Mouse (Mus musculus): ENCODE results near the gene Slc52a3.

Slc52a3 gene

GRCm38 (mm10) chr2:151996229-151997189 lies at the start of gene Slc52a3:
Gene Slc52a3, plus strand, starts transcription at chr2:151996511.
- DNase-seq: peak; percentile 79 to 80

DNA sequence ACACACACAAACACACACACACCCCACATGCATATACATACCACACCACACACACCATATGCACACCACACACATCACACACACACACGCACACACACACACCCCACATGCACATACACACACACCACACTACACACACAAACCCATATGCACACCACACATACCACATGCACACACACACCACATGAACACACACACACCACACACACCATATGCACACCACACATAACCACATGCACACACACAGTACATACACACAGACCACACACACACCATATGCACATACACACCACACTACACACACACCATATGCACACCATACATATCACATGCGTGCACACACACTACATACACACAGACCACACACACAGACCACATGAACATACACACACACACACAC lies 48.7 kb upstream of the Slc52a3 start:
- DNase-seq: no peak

- DNase-seq: no peak
Observed at GRCm38 (mm10) chr2:151948311-151948710, 48.0 kb upstream of the Slc52a3 start.

- DNase-seq: no peak
Observed at GRCm38 (mm10) chr2:151949082-151949774, 47.1 kb upstream of the Slc52a3 start.

GRCm38 (mm10) chr2:151953665-151954064 lies 42.6 kb upstream of the Slc52a3 start:
- no peak for DNase-seq

DNA sequence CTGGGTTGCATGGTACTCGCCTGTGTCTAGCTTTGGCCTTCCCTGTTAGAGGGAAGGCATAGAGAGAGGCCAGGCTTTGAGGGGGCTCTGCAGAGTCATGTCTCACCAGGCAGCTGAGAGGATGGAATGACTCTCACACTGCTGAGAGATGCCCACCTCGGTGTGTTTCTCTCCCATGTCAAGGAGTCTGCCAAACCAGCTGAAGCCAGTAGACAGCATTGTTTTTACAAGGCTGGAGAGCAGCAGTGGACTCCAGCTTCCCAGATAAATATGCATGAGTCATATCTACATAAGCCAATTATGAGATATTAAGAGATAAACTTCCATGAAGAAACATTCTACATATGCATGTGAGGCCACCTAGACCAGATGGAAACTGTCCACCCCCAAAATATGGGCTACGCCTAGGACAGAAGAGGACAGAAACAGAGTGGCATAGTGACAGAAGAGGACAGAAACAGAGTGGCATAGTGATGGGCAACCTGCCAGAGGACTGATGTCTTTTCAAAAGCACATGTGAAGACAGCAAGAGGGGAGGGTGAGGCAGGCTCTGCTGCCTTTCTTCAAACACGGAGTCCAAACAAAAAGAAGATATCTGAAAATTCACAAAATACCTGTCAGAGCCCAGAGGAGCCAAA lies 39.7 kb upstream of the Slc52a3 start:
- DNase-seq: no peak

DNA sequence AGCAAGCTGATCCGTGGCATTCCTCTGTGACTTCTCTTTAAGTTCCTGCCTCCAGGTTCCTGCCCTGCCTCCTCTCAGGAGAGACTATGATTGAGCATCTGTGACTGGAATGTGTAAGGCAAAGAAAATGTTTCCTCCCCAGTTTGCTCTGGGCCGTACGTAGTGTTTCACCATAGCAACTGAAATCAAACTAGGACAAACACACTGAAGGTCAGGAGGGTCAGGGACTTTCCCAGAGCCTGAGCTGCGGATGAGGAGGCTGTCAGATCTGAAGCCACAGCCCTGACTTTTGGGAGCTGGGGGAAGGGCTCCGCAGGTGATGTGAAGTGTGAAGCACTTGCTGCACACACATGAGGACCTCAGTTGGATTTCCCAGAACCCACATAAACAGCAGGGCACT lies 37.0 kb upstream of the Slc52a3 start:
- DNase-seq: no peak

DNA sequence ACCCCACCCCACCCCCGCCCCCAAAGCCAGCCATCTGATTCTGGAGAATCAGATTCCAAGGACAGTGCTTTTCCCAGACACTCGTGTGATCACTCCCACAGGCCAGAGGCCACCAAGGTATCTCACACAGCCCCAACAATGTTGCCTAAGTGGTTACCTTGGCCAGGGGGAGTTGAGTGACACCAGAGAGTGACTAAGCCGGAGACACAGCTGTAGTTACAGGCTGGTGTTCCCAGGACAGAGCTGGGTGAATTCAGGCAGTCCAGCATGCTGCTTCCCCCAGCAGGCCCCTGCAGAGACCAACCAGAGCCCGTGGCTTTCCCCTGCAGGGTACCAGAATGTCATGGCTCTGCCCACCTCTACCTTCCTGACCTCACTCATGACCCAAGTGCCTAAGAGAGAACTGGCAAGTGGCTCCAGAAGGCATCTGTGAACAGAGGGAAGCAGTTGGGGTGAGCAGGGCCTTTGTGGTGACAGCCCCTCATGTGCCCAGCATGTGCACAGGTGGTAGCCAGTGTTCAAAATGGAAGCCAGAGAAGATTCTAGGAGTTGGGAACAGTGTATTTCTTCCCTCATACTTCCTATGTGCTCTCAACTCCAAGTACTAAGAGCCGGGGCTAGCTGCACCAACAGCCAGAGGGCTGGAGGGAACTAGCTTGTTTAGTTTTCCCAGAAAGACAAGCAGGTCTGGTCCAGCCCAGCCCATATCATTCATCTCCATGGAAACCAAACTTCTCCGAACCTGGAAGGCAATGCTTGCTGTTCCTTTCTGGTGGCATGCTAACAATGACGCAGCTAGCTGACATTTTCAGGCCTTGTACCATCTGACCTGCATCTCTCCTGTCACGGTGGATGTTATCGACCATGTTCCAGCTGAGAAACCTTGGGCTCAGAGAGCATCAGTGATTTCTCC lies 34.8 kb upstream of the Slc52a3 start:
- DNase-seq: no peak

DNA sequence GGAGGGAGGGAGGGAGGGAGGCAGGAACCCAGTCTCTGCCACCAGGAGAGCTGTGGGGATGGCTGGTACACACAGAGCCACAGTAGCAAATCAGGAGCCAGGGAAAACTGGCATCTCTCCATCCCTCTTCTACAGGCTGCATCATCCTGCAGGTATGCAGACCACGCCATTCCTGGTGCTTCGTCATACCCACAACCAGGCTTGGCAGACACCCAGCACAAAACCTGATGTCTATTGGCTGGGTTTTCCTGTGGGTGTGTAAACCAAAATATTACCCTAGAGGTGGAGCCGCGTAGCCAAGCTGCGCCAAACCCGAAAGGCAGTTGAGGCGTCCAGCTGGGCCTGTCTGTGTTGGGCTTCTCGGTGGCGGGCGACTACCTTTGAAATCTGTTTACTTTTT lies 33.8 kb upstream of the Slc52a3 start:
- DNase-seq: peak; percentile 79

- no peak for DNase-seq
Observed at GRCm38 (mm10) chr2:151963319-151963718, 33.0 kb upstream of the Slc52a3 start.

GRCm38 (mm10) chr2:151964052-151964451 lies 32.3 kb upstream of the Slc52a3 start:
- DNase-seq: no peak

DNA sequence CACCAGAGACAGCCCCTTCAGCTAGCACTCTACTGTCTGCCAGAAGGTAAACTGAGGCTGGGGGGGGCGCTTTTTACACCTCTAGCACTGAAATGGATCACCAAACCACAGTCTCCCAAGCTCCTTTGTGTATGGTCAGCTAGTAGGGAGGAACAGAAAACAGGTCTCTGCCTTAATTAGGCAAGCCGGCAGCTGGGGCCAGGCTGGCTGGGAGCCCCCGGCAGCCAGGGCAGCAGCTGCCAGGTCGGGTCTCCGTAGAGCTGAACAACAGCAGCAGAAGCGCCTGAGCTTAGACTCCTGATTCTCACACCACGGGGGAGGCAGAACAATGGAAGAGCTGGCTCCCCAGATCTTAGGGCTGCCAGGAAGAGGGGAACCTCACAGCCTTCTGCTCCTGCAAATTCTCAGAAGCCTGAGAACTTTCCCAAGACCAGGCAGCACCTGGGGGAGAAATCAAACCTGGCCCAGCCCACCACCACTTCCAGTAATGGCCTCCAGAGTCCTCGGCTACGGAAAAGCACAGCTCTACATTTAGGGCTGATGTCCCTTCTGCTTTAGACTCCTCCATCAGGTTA lies 29.0 kb upstream of the Slc52a3 start:
- DNase-seq: no peak

GRCm38 (mm10) chr2:151967792-151968191 lies 28.5 kb upstream of the Slc52a3 start:
- no peak for DNase-seq

DNA sequence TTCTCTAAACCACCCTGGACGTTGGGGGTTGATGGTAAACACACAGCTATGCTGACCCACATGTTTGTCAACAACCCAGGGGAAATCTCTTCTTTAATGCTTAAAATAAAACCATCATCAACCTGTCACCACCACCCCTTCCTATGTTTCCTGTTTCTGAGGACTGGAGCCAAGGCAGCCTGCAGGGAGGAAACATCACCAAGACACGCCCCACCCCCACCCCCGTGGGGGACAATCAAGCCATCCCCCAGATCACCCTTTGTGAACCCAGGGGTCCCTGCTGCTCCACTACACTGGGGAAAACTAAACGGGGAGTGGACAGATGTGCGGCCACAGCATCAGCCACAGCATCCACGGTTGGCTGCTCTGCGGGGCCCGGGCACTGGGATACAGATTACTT lies 27.9 kb upstream of the Slc52a3 start:
- DNase-seq: no peak

DNA sequence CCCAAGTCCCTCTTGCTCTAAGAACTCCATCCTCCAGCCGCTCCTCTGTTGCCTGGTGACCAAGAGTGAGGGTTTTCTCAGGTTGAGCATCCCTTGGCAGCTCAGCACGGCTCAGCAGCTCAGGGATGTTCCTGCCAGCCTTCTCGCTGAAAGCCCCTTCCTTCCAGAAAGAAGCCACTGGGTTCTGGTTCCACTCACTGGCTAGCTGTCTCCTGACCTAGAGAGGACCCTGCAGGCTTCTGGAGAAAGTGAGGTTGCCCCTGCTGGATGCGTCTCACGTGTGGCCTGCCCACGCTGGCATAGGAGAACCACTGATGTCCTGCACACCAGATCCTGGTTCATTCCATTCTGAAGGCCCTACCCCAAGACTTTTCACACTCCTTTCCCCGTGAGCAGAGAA lies 27.3 kb upstream of the Slc52a3 start:
- no peak for DNase-seq

DNA sequence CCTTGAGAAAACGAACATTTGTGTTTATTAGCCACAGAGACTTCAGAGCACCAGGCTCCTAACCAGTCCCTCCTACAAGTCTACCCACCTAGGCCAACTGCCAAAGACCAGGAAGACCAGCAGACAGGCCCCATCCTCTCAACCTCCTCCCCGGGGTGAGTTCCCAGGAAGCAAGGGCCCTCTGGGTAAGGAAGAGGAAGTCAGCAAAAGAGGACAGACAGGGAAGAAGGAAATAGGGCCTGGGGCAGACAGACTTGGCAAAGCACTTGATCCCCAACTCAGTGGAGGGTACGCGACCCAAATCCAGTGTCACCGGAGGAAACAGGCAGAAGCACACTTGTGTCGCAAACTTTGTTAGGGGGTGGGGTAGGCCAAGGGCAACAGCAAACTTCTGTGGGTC lies 26.9 kb upstream of the Slc52a3 start:
- DNase-seq: no peak

DNA sequence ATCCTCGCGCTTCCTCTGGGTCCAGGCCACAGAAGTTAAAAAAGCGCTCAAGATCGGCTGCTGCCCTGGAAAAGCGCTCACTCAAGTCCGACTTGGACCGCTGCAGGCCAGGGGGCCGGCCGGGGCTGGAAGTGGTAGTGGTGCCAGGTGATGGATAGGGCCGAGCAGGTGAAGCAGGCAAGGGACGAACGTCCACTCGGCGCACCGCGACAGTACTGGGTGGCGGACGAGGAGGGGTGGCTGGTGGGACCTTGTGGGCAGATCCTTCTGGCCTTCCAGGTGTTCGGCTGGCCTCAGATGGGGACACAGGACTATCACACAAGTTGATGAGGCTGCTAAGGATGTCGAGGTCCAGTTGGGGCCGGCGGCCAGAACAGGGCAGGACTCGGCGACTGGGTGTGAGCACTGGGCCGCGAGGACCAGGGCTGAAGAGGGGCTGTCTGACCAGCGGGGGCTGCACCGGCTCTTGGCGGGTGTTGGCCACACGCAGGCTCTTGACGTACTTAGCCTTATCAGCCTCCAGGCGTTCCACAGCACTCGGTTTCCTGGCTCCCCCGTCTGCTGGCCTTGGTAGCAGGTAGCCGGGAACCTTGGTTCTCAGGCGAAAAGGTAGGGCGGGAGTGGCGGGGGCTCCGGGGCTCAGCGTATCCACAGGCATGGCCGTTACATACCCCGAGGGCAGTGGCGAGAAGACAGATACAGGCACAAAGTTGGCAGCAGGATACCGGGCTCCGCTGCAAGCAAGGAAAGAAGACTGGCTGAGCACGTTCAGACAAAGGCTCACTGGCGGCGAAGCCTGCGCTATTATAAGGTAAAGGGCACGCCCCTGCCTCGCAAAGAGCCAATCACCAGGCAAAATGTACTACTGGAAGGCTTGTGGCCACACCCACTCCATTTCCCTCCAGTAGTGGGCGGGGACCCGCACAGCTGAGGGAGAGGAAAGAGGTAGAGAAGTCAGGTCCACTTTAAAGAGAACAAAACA lies 25.8 kb upstream of the Slc52a3 start:
- peak; percentile 37 to 41 for DNase-seq

DNA sequence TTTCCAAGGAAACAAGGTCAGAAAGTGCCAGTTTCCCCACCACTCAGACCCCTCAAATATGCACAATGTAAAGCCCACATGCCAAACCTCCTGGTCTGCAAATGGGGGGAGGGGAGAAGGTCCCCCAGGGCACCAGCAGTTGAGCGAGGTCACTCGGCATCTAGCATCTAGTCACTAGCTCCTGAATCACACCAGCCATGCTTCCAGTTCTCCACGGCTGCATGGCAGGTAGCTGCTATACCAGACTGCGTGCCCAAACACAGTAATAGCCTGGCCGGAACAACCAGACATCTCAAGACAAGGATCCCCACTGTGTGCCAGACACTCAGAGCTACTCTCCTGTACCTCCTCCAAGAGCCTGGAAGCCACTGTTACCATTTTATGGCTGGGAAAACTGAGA lies 24.6 kb upstream of the Slc52a3 start:
- no peak for DNase-seq

DNA sequence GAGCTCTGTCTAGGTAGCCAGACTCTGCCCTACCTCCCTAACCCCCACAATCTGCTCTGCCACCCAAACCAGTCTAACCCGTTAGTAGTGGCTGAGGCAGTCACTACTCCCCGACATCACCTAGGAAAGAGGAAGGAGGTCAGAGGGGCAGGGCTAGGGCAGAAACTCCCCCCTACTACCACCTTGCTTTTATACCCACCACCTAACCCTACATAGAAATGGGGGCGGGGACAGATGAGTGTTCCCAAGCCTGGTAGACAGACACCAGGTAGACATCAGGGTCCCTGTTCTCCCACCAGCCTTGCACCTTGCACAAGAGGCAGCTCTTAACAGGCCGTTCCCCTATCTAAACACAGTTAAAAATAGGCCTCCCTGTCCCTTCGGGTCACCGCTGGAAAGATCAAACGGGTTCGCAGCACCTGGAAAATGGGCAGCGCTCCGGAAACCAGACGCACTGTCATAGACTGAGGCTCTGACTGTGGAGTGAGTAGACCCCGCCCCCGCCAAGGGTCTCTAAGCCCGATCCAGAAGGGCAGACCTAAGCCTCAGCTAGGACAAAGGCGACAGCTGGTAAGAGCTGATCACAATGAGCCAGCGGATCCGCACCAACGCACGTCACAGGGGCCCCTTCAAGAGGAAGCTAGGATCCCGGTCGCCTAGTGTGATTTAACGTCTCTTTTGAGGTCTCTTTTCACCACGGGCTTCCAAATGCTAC lies 23.3 kb upstream of the Slc52a3 start:
- DNase-seq: no peak

All from cerebellum, postnatal 36 days (tissue).